Mouse (Mus musculus): ENCODE data around the gene Amd1. TPM values are rescaled to one million over a fixed set of nuclear protein-coding genes. Genes with fewer than 3 reads are reported as not detected.

The Amd1 gene
- total RNA-seq (2021), result 10 to 100 TPM; 43.2 to 48.9 TPM
- long read RNA-seq, transcript Amd1-201 (8 exons, 3,204 nt), result major isoform, 15 of 21 reads
- long read RNA-seq, partial matches to known transcripts, result 1 of 21 reads
- long read RNA-seq, other reads (novel, unspliced or antisense), result 5 of 21 reads

- DNase-seq (ENCODE audit: low spot score in 2 of 2), result peak; percentile 100
These were observed at the start of gene Amd1 for GRCm38 (mm10) chr10:40302140-40302985. Gene Amd1 (minus strand): TSS chr10:40302186.

- DNase-seq (ENCODE audit: low spot score in 2 of 2), result no peak
These were observed 49.2 kb upstream of the Amd1 start for GRCm38 (mm10) chr10:40351156-40351555.

GRCm38 (mm10) chr10:40350245-40350932 is 48.4 kb upstream of the Amd1 start:
- DNase-seq (ENCODE audit: low spot score in 2 of 2), result no peak

- peak; percentile 68 to 69 for DNase-seq (ENCODE audit: low spot score in 2 of 2)
These were observed 47.7 kb upstream of the Amd1 start for GRCm38 (mm10) chr10:40349631-40350177.

GRCm38 (mm10) chr10:40348566-40349536 is 46.9 kb upstream of the Amd1 start:
- DNase-seq (ENCODE audit: low spot score in 2 of 2), result peak; percentile 91 to 95

GRCm38 (mm10) chr10:40347461-40347954 is 45.5 kb upstream of the Amd1 start:
- no peak for DNase-seq (ENCODE audit: low spot score in 2 of 2)

GRCm38 (mm10) chr10:40346776-40347403 is 44.9 kb upstream of the Amd1 start:
- no peak for DNase-seq (ENCODE audit: low spot score in 2 of 2)

GRCm38 (mm10) chr10:40342036-40342435 is 40.0 kb upstream of the Amd1 start:
- DNase-seq (ENCODE audit: low spot score in 2 of 2), result no peak

GRCm38 (mm10) chr10:40339351-40339964 is 37.5 kb upstream of the Amd1 start, which contains the start of gene Cdk19:
Gene Cdk19 (plus strand): TSS chr10:40339564.
- no peak for DNase-seq (ENCODE audit: low spot score in 2 of 2)

GRCm38 (mm10) chr10:40332864-40333263 is 30.9 kb upstream of the Amd1 start:
- DNase-seq (ENCODE audit: low spot score in 2 of 2), result no peak

GRCm38 (mm10) chr10:40330262-40330661 is 28.3 kb upstream of the Amd1 start:
- DNase-seq (ENCODE audit: low spot score in 2 of 2), result no peak

GRCm38 (mm10) chr10:40328004-40328551 is 26.1 kb upstream of the Amd1 start:
- no peak for DNase-seq (ENCODE audit: low spot score in 2 of 2)

- DNase-seq (ENCODE audit: low spot score in 2 of 2), result no peak
These were observed 18.3 kb upstream of the Amd1 start for GRCm38 (mm10) chr10:40320306-40320705.

- DNase-seq (ENCODE audit: low spot score in 2 of 2), result no peak
These were observed 15.0 kb upstream of the Amd1 start for GRCm38 (mm10) chr10:40316841-40317585.

GRCm38 (mm10) chr10:40312781-40313180 is 10.8 kb upstream of the Amd1 start:
- no peak for DNase-seq (ENCODE audit: low spot score in 2 of 2)

GRCm38 (mm10) chr10:40309884-40310635 is 8.1 kb upstream of the Amd1 start:
- no peak for DNase-seq (ENCODE audit: low spot score in 2 of 2)

GRCm38 (mm10) chr10:40307826-40308583 is 6.0 kb upstream of the Amd1 start:
- no peak for DNase-seq (ENCODE audit: low spot score in 2 of 2)
